Mouse (Mus musculus): ENCODE data around the gene Dand5. TPM values are rescaled to one million over a fixed set of nuclear protein-coding genes. Genes with fewer than 3 reads are reported as not detected.

Dand5 gene
- total and polyA plus RNA-seq, 3 experiments = 2.1 to 7.1 (median 2.2) TPM

- no peak for DNase-seq (ENCODE audit: low spot score)
- Histone ChIP-seq H3K27me3 (ENCODE audit: insufficient read depth, low read length) (peaks cover 50% of the 10 kb centered on the region), H3K9me3 (replicated peaks) (peaks cover 7% of the 10 kb centered on the region), H3K4me3 (ENCODE audit: low read depth, low read length) (no peak overlapping the region), H3K36me3 (replicated peaks) (no peaks in the 10 kb centered on the region), H3K4me1 (ENCODE audit: insufficient read depth, low read depth, low read length) (peaks cover 33% of the 10 kb centered on the region)
- no peak for ATAC-seq (ENCODE audit: extremely low read depth, insufficient number of reproducible peaks, low FRiP score, poor library complexity, severe bottlenecking)
- no peak for TF ChIP-seq TAL1 (conservative IDR thresholded peaks at IDR 0.05; ENCODE audit: low read depth, low read length)
- TF ChIP-seq GATA2 (IDR thresholded peaks at IDR 0.05; ENCODE audit: borderline replicate concordance, low read depth, low read length) = no peak
- no peak for TF ChIP-seq GATA1 (IDR thresholded peaks at IDR 0.05; ENCODE audit: borderline replicate concordance, low read length)
- no peak for TF ChIP-seq POLR2AphosphoS5 (IDR thresholded peaks at IDR 0.05; ENCODE audit: insufficient replicate concordance, low read depth, low read length)
- no peak for TF ChIP-seq CTCF (IDR thresholded peaks at IDR 0.05; ENCODE audit: low read depth, low read length)
Measured at GRCm38 (mm10) chr8:84806031-84806430, 16.6 kb downstream of the Dand5 start.

DNA sequence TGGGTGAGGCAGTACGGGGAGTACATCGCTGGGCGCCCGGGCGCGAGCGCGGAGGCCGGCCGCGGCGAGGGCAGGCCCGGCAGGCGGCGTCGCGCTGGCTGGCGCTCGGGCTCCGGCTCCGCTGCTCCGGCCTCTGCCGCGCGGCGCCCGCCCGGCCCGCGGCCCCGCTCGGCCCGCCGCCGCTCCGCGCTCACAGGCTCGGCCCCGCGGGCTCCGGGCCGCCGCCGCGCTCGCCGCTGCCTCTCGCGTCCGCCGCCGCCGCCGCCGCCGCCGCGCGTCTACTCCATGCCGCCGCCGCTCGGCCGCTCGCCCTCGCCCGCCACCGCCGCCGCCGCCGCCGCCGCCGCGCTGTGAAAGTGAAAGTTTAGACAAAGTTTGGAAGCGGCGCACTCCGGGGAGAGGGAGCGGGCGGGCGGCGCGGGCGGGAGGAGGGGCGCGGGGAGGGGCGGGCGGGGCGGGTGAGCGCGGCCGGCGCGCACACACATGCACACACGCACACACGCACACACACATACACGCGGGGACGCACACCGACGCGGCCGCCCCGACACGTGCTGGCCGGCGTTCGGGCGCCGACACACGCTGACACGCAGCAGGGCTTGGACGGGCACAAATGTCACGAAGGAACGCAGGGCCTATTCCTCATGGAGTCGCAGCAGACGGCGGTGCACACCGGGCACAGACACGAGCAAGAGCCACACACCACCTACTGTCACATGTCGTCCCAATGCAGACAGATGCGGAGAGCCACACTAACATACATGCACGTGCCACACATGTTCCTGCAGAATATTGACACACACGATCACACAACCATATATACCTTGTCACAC lies 22.4 kb downstream of the Dand5 start, which contains the start of gene Nfix:
Gene Nfix (minus strand): TSS at position 346 of the 833 bp plus-strand sequence.
- H3K36me3 ChIP-seq (replicated peaks) = peaks cover 30% of the 10 kb centered on the region
- H3K9me3 ChIP-seq (replicated peaks) = no peaks in the 10 kb centered on the region
- TF ChIP-seq GATA2 (IDR thresholded peaks at IDR 0.05; ENCODE audit: borderline replicate concordance, low read depth, low read length) (no peak), POLR2AphosphoS5 (IDR thresholded peaks at IDR 0.05; ENCODE audit: insufficient replicate concordance, low read depth, low read length) (no peak), GATA1 (IDR thresholded peaks at IDR 0.05; ENCODE audit: borderline replicate concordance, low read length) (no peak), TAL1 (conservative IDR thresholded peaks at IDR 0.05; ENCODE audit: low read depth, low read length) (no peak), CTCF (IDR thresholded peaks at IDR 0.05; ENCODE audit: low read depth, low read length) (no peak)
- H3K4me1 ChIP-seq (ENCODE audit: insufficient read depth, low read depth, low read length) = peaks cover 37% of the 10 kb centered on the region
- peak within 1 kb of the TSS; percentile 77 for H3K4me3 ChIP-seq (ENCODE audit: low read depth, low read length)
- ATAC-seq (ENCODE audit: extremely low read depth, insufficient number of reproducible peaks, low FRiP score, poor library complexity, severe bottlenecking) (no peak), DNase-seq (ENCODE audit: low spot score) (no peak)
- H3K27me3 ChIP-seq (ENCODE audit: insufficient read depth, low read length) = peaks cover 77% of the 10 kb centered on the region

DNA sequence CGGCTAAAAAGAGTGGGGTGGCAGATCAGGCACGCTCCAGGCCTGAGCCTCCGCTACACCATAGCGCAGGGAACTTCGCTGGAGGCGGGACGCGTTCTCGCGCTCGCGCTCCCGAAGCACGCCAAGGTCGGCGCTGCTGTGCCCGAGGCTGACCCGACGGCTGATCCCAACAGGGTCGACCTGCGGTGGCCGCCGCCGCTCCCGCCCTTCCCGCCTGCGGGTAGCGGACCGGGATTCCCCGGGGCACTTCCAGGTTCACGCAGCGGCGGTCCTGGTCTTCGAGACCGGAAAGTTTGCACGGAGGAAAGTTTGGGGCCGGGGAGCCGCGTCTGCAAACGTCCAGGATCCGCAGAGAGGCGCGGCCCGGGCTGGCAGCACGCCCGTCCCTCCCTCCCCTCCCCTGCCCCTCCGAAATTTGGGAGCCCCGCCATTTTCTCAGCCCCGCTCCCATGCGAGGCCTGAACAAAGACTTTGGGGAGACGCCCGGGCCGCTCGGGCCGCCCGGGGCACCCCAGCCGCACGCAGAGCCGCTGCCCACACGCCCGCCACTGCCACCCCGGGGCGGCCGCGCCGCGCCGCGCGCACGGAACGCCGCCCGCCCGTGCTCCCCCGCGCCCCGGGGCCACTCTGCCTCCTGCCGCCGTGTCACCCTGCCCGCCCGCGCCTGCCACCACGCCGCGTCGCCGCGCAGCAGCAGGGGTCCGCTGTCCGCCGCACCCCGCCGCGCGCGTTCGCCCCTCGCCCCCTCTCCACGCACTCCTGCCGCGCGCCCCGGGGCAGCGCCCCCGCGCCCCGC lies 23.3 kb downstream of the Dand5 start:
- H3K4me3 ChIP-seq (ENCODE audit: low read depth, low read length) = peak overlapping the region; percentile 77
- DNase-seq (ENCODE audit: low spot score) = peak; percentile 47

DNA sequence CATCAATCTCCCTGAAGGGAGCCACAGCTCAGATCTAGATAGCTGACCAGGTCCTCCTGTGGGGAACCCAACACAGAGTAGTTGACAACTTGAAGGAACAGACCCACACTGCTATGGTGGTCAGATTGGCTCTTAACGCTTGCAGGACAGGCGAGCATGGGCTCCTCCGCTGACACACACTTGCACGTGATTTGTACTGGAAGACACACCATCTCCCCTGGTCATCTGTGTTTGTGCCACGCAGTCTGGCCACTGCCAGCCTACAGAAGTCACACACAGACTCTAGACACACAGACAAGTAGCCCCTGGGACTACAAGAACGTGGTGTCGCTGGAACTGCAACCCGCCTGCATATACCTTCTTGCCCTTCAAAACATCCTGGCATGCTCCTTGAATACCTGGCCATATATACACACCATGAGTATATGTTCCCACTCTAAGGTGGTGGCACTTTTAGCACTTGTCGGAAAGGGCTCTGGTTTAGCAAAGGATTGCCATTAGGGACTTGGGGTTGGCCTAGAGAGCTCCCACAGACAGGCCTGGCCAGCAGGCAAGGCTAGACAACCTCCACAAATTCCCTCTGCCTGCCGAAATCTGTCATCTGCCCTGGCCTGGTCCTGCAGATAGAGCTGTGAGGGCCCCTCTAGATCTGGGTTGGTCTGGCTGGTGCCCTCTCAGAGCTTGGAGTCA lies 24.0 kb downstream of the Dand5 start:
- peaks cover 41% of the 10 kb centered on the region for H3K4me1 ChIP-seq (ENCODE audit: insufficient read depth, low read depth, low read length)
- H3K4me3 ChIP-seq (ENCODE audit: low read depth, low read length) = peak overlapping the region; percentile 77; the same call in 1 of the 2 replicates
- no peak for TF ChIP-seq GATA2 (IDR thresholded peaks at IDR 0.05; ENCODE audit: borderline replicate concordance, low read depth, low read length)
- DNase-seq (ENCODE audit: low spot score) = no peak
- no peak for ATAC-seq (ENCODE audit: extremely low read depth, insufficient number of reproducible peaks, low FRiP score, poor library complexity, severe bottlenecking)
- H3K27me3 ChIP-seq (ENCODE audit: insufficient read depth, low read length) = peaks cover 80% of the 10 kb centered on the region
- H3K36me3 ChIP-seq (replicated peaks) = peaks cover 39% of the 10 kb centered on the region
- no peaks in the 10 kb centered on the region for H3K9me3 ChIP-seq (replicated peaks)

More for the DNA sequence above, 23.3 kb downstream of the Dand5 start:
- H3K9me3 ChIP-seq (replicated peaks) = no peaks in the 10 kb centered on the region
- peaks cover 37% of the 10 kb centered on the region for H3K4me1 ChIP-seq (ENCODE audit: insufficient read depth, low read depth, low read length)
- no peak for ATAC-seq (ENCODE audit: extremely low read depth, insufficient number of reproducible peaks, low FRiP score, poor library complexity, severe bottlenecking)
- H3K36me3 ChIP-seq (replicated peaks) = peaks cover 37% of the 10 kb centered on the region
- H3K27me3 ChIP-seq (ENCODE audit: insufficient read depth, low read length) = peaks cover 81% of the 10 kb centered on the region
- no peak for TF ChIP-seq GATA2 (IDR thresholded peaks at IDR 0.05; ENCODE audit: borderline replicate concordance, low read depth, low read length)
- TF ChIP-seq TAL1 (conservative IDR thresholded peaks at IDR 0.05; ENCODE audit: low read depth, low read length) = no peak
- TF ChIP-seq CTCF (IDR thresholded peaks at IDR 0.05; ENCODE audit: low read depth, low read length) = no peak
- no peak for TF ChIP-seq GATA1 (IDR thresholded peaks at IDR 0.05; ENCODE audit: borderline replicate concordance, low read length)
- no peak for TF ChIP-seq POLR2AphosphoS5 (IDR thresholded peaks at IDR 0.05; ENCODE audit: insufficient replicate concordance, low read depth, low read length)

GRCm38 (mm10) chr8:84797971-84798370 lies 24.7 kb downstream of the Dand5 start:
- peaks cover 40% of the 10 kb centered on the region for H3K4me1 ChIP-seq (ENCODE audit: insufficient read depth, low read depth, low read length)
- no peak overlapping the region for H3K4me3 ChIP-seq (ENCODE audit: low read depth, low read length)
- no peak for TF ChIP-seq TAL1 (conservative IDR thresholded peaks at IDR 0.05; ENCODE audit: low read depth, low read length)
- no peak for TF ChIP-seq CTCF (IDR thresholded peaks at IDR 0.05; ENCODE audit: low read depth, low read length)
- TF ChIP-seq GATA1 (IDR thresholded peaks at IDR 0.05; ENCODE audit: borderline replicate concordance, low read length) = no peak
- TF ChIP-seq POLR2AphosphoS5 (IDR thresholded peaks at IDR 0.05; ENCODE audit: insufficient replicate concordance, low read depth, low read length) = no peak
- TF ChIP-seq GATA2 (IDR thresholded peaks at IDR 0.05; ENCODE audit: borderline replicate concordance, low read depth, low read length) = no peak
- peaks cover 80% of the 10 kb centered on the region for H3K27me3 ChIP-seq (ENCODE audit: insufficient read depth, low read length)
- no peaks in the 10 kb centered on the region for H3K9me3 ChIP-seq (replicated peaks)
- H3K36me3 ChIP-seq (replicated peaks) = peaks cover 46% of the 10 kb centered on the region
- no peak for ATAC-seq (ENCODE audit: extremely low read depth, insufficient number of reproducible peaks, low FRiP score, poor library complexity, severe bottlenecking)
- DNase-seq (ENCODE audit: low spot score) = no peak

All from G1E (cell line).